Mouse (Mus musculus): ENCODE measurements at regions not wholly inside any gene's neighbourhood (a gene's known extent, or its start where the extent isn't known, plus 50 kb on each side); places are given as distances from the start of the nearest gene placed in this dataset.
A peak's percentile ranks its signal among the peaks of the same experiment; 100 is the strongest.

DNA sequence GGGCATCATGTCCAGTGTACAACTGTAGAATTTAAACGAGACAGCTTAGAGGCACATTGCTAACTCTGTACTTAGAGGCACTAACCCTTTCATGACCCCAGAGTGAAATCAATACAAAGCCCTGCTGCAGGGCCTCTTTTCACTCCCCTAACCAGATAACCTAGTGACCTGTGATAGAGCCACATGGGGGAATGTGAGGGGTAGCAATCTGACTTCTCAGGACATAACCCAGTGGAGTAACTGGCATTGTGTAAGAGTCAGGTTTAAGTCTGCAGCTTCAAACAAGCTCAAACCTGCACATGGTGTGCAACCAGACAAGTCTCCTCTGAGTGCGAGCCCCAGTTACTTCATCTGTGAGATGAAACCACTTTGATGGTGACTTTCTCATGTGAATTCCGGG, 199.1 kb downstream of the Dcdc2c start:
- no peaks in the 10 kb centered on the region for H3K27me3 ChIP-seq (ENCODE audit: insufficient read depth, low read length)
- H3K9me3 ChIP-seq (replicated peaks; ENCODE audit: low read length), result no peaks in the 10 kb centered on the region
- H3K36me3 ChIP-seq (ENCODE audit: insufficient read depth, low read length), result no peaks in the 10 kb centered on the region
- no peak overlapping the region for H3K4me3 ChIP-seq (replicated peaks; ENCODE audit: low read depth, low read length)
- H3K9ac ChIP-seq (ENCODE audit: low read depth, low read length), result no peak overlapping the region
- 48% methylated on average over 3 of the region's 3 CpGs for WGBS
- H3K27ac ChIP-seq, result no peak overlapping the region
- ATAC-seq (replicated peaks; ENCODE audit: low FRiP score, low read depth) (no peak), DNase-seq (ENCODE audit: low spot score) (no peak)
- no peak overlapping the region for H3K4me2 ChIP-seq (ENCODE audit: low read length)
- H3K4me1 ChIP-seq (replicated peaks; ENCODE audit: insufficient read depth, low read length), result no peaks in the 10 kb centered on the region
- no peak for TF ChIP-seq CTCF (IDR thresholded peaks at IDR 0.05; ENCODE audit: low read depth)

DNA sequence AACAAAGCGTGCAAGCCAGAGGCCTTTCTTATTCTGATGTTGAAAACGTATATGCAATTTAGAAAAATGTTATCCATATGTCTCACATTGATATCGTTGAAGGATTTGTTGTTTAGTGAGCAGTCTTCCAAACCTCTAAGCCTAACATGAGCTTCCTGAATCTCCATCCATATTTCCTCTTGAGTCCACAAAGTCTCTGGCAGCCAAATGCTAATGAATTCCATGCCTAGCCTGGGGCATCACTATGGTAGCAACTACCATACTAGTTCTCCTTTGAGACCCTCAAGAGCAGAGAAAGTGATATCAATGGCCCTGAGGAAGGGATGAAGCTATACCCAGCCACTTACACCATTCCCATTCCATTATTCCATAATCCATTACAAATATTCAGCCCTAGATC, 199.6 kb downstream of the Dcdc2c start:
- H3K36me3 ChIP-seq (ENCODE audit: insufficient read depth, low read length), result no peaks in the 10 kb centered on the region
- ATAC-seq (replicated peaks; ENCODE audit: low FRiP score, low read depth) (no peak), DNase-seq (ENCODE audit: low spot score) (no peak)
- no peak overlapping the region for H3K27ac ChIP-seq
- H3K9ac ChIP-seq (ENCODE audit: low read depth, low read length), result no peak overlapping the region
- WGBS, result 79% methylated on average over 3 of the region's 3 CpGs
- H3K27me3 ChIP-seq (ENCODE audit: insufficient read depth, low read length), result no peaks in the 10 kb centered on the region
- no peak for TF ChIP-seq CTCF (IDR thresholded peaks at IDR 0.05; ENCODE audit: low read depth)
- H3K4me2 ChIP-seq (ENCODE audit: low read length), result no peak overlapping the region
- no peak overlapping the region for H3K4me3 ChIP-seq (replicated peaks; ENCODE audit: low read depth, low read length)
- no peaks in the 10 kb centered on the region for H3K9me3 ChIP-seq (replicated peaks; ENCODE audit: low read length)
- H3K4me1 ChIP-seq (replicated peaks; ENCODE audit: insufficient read depth, low read length), result no peaks in the 10 kb centered on the region

DNA sequence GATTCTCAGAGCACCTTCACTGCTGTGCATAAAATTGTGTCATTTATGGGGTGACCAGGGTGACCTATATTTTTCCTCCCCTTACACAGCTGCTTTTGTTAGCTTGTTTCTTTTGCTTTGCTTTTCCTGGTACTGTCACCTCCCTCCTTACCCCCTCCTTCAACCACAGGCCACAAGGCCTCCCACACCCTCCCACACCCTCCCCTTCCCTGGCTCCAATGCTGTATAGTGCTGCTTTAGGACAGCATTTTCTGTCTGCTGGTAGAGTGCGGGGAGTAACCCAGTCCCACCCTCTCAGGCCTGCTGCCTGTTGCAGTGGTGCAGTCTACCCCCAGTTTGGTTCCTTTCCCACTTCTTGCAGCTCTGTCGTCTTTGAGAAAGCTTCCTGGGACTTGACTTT, 209.5 kb downstream of the Dcdc2c start:
- Histone ChIP-seq H3K27me3 (ENCODE audit: insufficient read depth, low read length) (no peaks in the 10 kb centered on the region), H3K4me3 (replicated peaks; ENCODE audit: low read depth, low read length) (no peak overlapping the region), H3K27ac (no peak overlapping the region), H3K9ac (ENCODE audit: low read depth, low read length) (no peak overlapping the region), H3K4me1 (replicated peaks; ENCODE audit: insufficient read depth, low read length) (0 out of 2 replicates have a peak, but pooled peaks cover 3% of the 10 kb centered on the region), H3K9me3 (replicated peaks; ENCODE audit: low read length) (no peaks in the 10 kb centered on the region), H3K36me3 (ENCODE audit: insufficient read depth, low read length) (no peaks in the 10 kb centered on the region), H3K4me2 (ENCODE audit: low read length) (no peak overlapping the region)
- DNase-seq (ENCODE audit: low spot score) (peak; percentile 38), ATAC-seq (replicated peaks; ENCODE audit: low FRiP score, low read depth) (no peak)
- WGBS, result 33% methylated on average over 2 of the region's 2 CpGs
- no peak for TF ChIP-seq CTCF (IDR thresholded peaks at IDR 0.05; ENCODE audit: low read depth)

DNA sequence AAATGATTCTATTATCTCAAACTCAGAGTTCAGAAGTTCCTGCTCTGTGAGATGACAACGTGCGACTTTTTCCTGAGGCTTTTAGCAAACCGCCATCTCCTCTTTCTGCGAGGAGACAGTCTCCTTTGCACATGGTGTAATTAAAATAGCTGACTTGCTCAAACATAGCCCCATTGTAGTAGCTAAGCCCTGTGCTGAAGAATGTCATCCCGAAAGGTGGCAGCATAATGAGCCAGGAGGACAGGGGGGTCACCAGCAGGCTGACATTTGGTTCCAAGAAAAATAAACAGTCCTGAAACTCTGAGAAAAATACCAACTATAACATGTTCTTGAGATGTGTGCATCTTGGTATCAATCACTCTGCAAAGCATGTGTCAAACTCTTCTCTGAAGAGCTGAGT, 219.6 kb downstream of the Dcdc2c start:
- no peaks in the 10 kb centered on the region; the same call in 1 of the 2 replicates for H3K9me3 ChIP-seq (replicated peaks; ENCODE audit: low read length)
- DNase-seq (ENCODE audit: low spot score) (no peak), ATAC-seq (replicated peaks; ENCODE audit: low FRiP score, low read depth) (no peak)
- no peak overlapping the region for H3K4me3 ChIP-seq (replicated peaks; ENCODE audit: low read depth, low read length)
- no peak for TF ChIP-seq CTCF (IDR thresholded peaks at IDR 0.05; ENCODE audit: low read depth)
- H3K4me2 ChIP-seq (ENCODE audit: low read length), result no peak overlapping the region
- no peaks in the 10 kb centered on the region for H3K27me3 ChIP-seq (ENCODE audit: insufficient read depth, low read length)
- no peaks in the 10 kb centered on the region for H3K4me1 ChIP-seq (replicated peaks; ENCODE audit: insufficient read depth, low read length)
- 8% methylated on average over 5 of the region's 5 CpGs for WGBS
- H3K9ac ChIP-seq (ENCODE audit: low read depth, low read length), result no peak overlapping the region
- no peaks in the 10 kb centered on the region for H3K36me3 ChIP-seq (ENCODE audit: insufficient read depth, low read length)
- H3K27ac ChIP-seq, result no peak overlapping the region

DNA sequence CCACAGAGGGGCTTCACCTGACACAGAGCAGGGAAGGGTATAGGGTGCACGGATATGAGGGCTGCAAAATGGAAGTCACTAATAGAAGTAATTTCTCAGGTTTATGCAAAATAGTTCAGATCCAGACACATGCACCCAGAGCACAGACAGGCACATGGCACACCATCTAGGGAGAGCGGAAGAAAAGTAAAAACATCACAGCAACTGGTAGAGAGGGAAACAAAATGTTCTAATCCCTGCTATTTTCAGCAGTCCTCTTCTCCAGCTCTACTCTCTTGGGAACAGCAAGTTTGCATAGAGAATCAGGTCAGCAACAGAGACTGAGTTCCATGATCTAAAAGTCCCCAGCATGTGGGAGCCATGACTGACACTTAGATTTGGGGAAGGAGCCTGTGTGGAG, 220.4 kb downstream of the Dcdc2c start:
- H3K9me3 ChIP-seq (replicated peaks; ENCODE audit: low read length), result no peaks in the 10 kb centered on the region; the same call in 1 of the 2 replicates
- H3K4me2 ChIP-seq (ENCODE audit: low read length), result no peak overlapping the region
- TF ChIP-seq CTCF (IDR thresholded peaks at IDR 0.05; ENCODE audit: low read depth), result no peak
- no peaks in the 10 kb centered on the region for H3K36me3 ChIP-seq (ENCODE audit: insufficient read depth, low read length)
- H3K27ac ChIP-seq, result no peak overlapping the region
- H3K9ac ChIP-seq (ENCODE audit: low read depth, low read length), result no peak overlapping the region
- 86% methylated on average over 2 of the region's 2 CpGs for WGBS
- H3K4me3 ChIP-seq (replicated peaks; ENCODE audit: low read depth, low read length), result no peak overlapping the region
- H3K4me1 ChIP-seq (replicated peaks; ENCODE audit: insufficient read depth, low read length), result no peaks in the 10 kb centered on the region
- DNase-seq (ENCODE audit: low spot score) (no peak), ATAC-seq (replicated peaks; ENCODE audit: low FRiP score, low read depth) (no peak)
- no peaks in the 10 kb centered on the region for H3K27me3 ChIP-seq (ENCODE audit: insufficient read depth, low read length)

DNA sequence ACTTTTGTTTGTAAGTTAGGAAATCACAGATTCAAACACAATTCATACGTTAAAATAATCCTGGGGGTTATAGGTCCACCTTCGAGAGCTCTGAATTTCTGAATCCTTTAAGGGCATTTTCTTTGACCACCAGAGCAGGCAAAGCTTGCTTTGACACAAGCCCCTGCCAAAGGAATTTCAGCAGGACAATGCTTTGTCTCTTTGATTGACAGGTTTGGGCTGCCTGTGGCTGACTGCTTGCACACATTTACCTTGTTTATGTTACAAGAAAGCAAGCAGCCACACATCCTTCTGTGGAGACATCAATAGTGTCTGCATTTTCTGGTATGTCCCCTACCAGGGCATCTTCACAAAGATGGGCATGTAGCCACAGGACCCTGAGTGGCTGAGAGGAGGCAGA, 228.5 kb downstream of the Dcdc2c start:
- no peak for TF ChIP-seq CTCF (IDR thresholded peaks at IDR 0.05; ENCODE audit: low read depth)
- Histone ChIP-seq H3K4me2 (ENCODE audit: low read length) (no peak overlapping the region), H3K36me3 (ENCODE audit: insufficient read depth, low read length) (no peaks in the 10 kb centered on the region), H3K27ac (no peak overlapping the region), H3K4me1 (replicated peaks; ENCODE audit: insufficient read depth, low read length) (no peaks in the 10 kb centered on the region), H3K9me3 (replicated peaks; ENCODE audit: low read length) (no peaks in the 10 kb centered on the region), H3K9ac (ENCODE audit: low read depth, low read length) (no peak overlapping the region), H3K27me3 (ENCODE audit: insufficient read depth, low read length) (no peaks in the 10 kb centered on the region), H3K4me3 (replicated peaks; ENCODE audit: low read depth, low read length) (no peak overlapping the region)
- ATAC-seq (replicated peaks; ENCODE audit: low FRiP score, low read depth) (no peak), DNase-seq (ENCODE audit: low spot score) (no peak)
- 76% methylated on average over 2 of the region's 2 CpGs for WGBS

DNA sequence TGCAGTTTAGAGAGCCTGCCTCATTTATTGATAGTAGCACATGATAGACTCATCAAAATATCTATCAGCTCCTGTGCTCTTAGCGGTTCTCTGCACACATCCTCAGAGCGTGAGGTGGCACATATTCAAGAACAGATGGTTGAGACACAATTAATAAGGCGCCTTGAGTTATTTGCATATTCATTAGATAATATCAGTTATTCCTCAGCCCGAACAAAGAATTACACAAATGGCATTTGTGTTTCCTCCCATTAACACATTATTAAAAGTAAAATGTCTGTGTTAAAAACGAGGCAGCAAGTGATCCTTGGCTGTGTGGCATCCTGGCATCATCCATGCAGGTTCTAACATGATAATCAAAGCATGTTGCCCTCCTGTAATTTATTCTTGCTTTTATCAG, 243.0 kb downstream of the Dcdc2c start:
- Histone ChIP-seq H3K4me1 (replicated peaks; ENCODE audit: insufficient read depth, low read length) (no peaks in the 10 kb centered on the region), H3K9ac (ENCODE audit: low read depth, low read length) (no peak overlapping the region), H3K27me3 (ENCODE audit: insufficient read depth, low read length) (no peaks in the 10 kb centered on the region), H3K9me3 (replicated peaks; ENCODE audit: low read length) (no peaks in the 10 kb centered on the region), H3K36me3 (ENCODE audit: insufficient read depth, low read length) (no peaks in the 10 kb centered on the region), H3K4me2 (ENCODE audit: low read length) (no peak overlapping the region), H3K27ac (no peak overlapping the region), H3K4me3 (replicated peaks; ENCODE audit: low read depth, low read length) (no peak overlapping the region)
- TF ChIP-seq CTCF (IDR thresholded peaks at IDR 0.05; ENCODE audit: low read depth), result no peak
- 76% methylated on average over 5 of the region's 5 CpGs for WGBS
- ATAC-seq (replicated peaks; ENCODE audit: low FRiP score, low read depth), result no peak
- no peak for DNase-seq (ENCODE audit: low spot score)
